Mouse (Mus musculus): ENCODE measurements at regions not wholly inside any gene's neighbourhood (a gene's known extent, or its start where the extent isn't known, plus 50 kb on each side); places are given as distances from the start of the nearest gene placed in this dataset.

- Histone ChIP-seq H3K27me3 (ENCODE audit: control insufficient read depth, insufficient read depth, low read length, poor library complexity, severe bottlenecking) (no peaks in the 10 kb centered on the region), H3K36me3 (ENCODE audit: control insufficient read depth, insufficient read depth, low read length, poor library complexity, severe bottlenecking) (no peaks in the 10 kb centered on the region)
- peak; percentile 21 for DNase-seq (ENCODE audit: low read depth, low spot score)
Measured at GRCm38 (mm10) chr17:4297156-4297535, 601.1 kb upstream of the Nox3 start.

GRCm38 (mm10) chr17:4301142-4301853 is 605.2 kb upstream of the Nox3 start:
- no peak for DNase-seq (ENCODE audit: low read depth, low spot score)
- Histone ChIP-seq H3K36me3 (ENCODE audit: control insufficient read depth, insufficient read depth, low read length, poor library complexity, severe bottlenecking) (no peaks in the 10 kb centered on the region), H3K27me3 (ENCODE audit: control insufficient read depth, insufficient read depth, low read length, poor library complexity, severe bottlenecking) (no peaks in the 10 kb centered on the region)

GRCm38 (mm10) chr17:4311785-4312379 is 615.8 kb upstream of the Nox3 start:
- no peaks in the 10 kb centered on the region for H3K36me3 ChIP-seq (ENCODE audit: control insufficient read depth, insufficient read depth, low read length, poor library complexity, severe bottlenecking)
- H3K27me3 ChIP-seq (ENCODE audit: control insufficient read depth, insufficient read depth, low read length, poor library complexity, severe bottlenecking), result no peaks in the 10 kb centered on the region
- DNase-seq (ENCODE audit: low read depth, low spot score), result no peak

GRCm38 (mm10) chr17:4319141-4319540 is 623.1 kb upstream of the Nox3 start:
- H3K27me3 ChIP-seq (ENCODE audit: control insufficient read depth, insufficient read depth, low read length, poor library complexity, severe bottlenecking), result no peaks in the 10 kb centered on the region

GRCm38 (mm10) chr17:4328810-4329209 is 632.7 kb upstream of the Nox3 start:
- H3K27me3 ChIP-seq (ENCODE audit: control insufficient read depth, insufficient read depth, low read length, poor library complexity, severe bottlenecking), result no peaks in the 10 kb centered on the region
- no peak for DNase-seq (ENCODE audit: low read depth, low spot score)
- H3K36me3 ChIP-seq (ENCODE audit: control insufficient read depth, insufficient read depth, low read length, poor library complexity, severe bottlenecking), result no peaks in the 10 kb centered on the region

More at GRCm38 (mm10) chr17:4319141-4319540, 623.1 kb upstream of the Nox3 start:
- H3K36me3 ChIP-seq (ENCODE audit: control insufficient read depth, insufficient read depth, low read length, poor library complexity, severe bottlenecking), result no peaks in the 10 kb centered on the region
- no peak for DNase-seq (ENCODE audit: low read depth, low spot score)

- Histone ChIP-seq H3K36me3 (ENCODE audit: control insufficient read depth, insufficient read depth, low read length, poor library complexity, severe bottlenecking) (no peaks in the 10 kb centered on the region), H3K27me3 (ENCODE audit: control insufficient read depth, insufficient read depth, low read length, poor library complexity, severe bottlenecking) (no peaks in the 10 kb centered on the region)
- DNase-seq (ENCODE audit: low read depth, low spot score), result no peak
Measured at GRCm38 (mm10) chr17:4331650-4332049, 635.6 kb upstream of the Nox3 start.

- DNase-seq (ENCODE audit: low read depth, low spot score), result no peak
Measured at GRCm38 (mm10) chr17:4333091-4333490, 637.0 kb upstream of the Nox3 start.

GRCm38 (mm10) chr17:4353018-4353417 is 641.1 kb upstream of the Arid1b start:
- no peak for DNase-seq (ENCODE audit: low read depth, low spot score)
- Histone ChIP-seq H3K27me3 (ENCODE audit: control insufficient read depth, insufficient read depth, low read length, poor library complexity, severe bottlenecking) (no peaks in the 10 kb centered on the region), H3K36me3 (ENCODE audit: control insufficient read depth, insufficient read depth, low read length, poor library complexity, severe bottlenecking) (no peaks in the 10 kb centered on the region)

More at GRCm38 (mm10) chr17:4333091-4333490, 637.0 kb upstream of the Nox3 start:
- Histone ChIP-seq H3K27me3 (ENCODE audit: control insufficient read depth, insufficient read depth, low read length, poor library complexity, severe bottlenecking) (no peaks in the 10 kb centered on the region), H3K36me3 (ENCODE audit: control insufficient read depth, insufficient read depth, low read length, poor library complexity, severe bottlenecking) (no peaks in the 10 kb centered on the region)

GRCm38 (mm10) chr17:4355506-4356218 is 638.5 kb upstream of the Arid1b start:
- Histone ChIP-seq H3K36me3 (ENCODE audit: control insufficient read depth, insufficient read depth, low read length, poor library complexity, severe bottlenecking) (no peaks in the 10 kb centered on the region), H3K27me3 (ENCODE audit: control insufficient read depth, insufficient read depth, low read length, poor library complexity, severe bottlenecking) (no peaks in the 10 kb centered on the region)
- no peak for DNase-seq (ENCODE audit: low read depth, low spot score)

GRCm38 (mm10) chr17:4360413-4361320 is 633.5 kb upstream of the Arid1b start:
- DNase-seq (ENCODE audit: low read depth, low spot score), result no peak
- no peaks in the 10 kb centered on the region for H3K36me3 ChIP-seq (ENCODE audit: control insufficient read depth, insufficient read depth, low read length, poor library complexity, severe bottlenecking)
- no peaks in the 10 kb centered on the region for H3K27me3 ChIP-seq (ENCODE audit: control insufficient read depth, insufficient read depth, low read length, poor library complexity, severe bottlenecking)

GRCm38 (mm10) chr17:4365811-4366210 is 628.3 kb upstream of the Arid1b start:
- no peaks in the 10 kb centered on the region for H3K27me3 ChIP-seq (ENCODE audit: control insufficient read depth, insufficient read depth, low read length, poor library complexity, severe bottlenecking)
- H3K36me3 ChIP-seq (ENCODE audit: control insufficient read depth, insufficient read depth, low read length, poor library complexity, severe bottlenecking), result no peaks in the 10 kb centered on the region
- DNase-seq (ENCODE audit: low read depth, low spot score), result no peak

GRCm38 (mm10) chr17:4380449-4380848 is 613.7 kb upstream of the Arid1b start:
- no peak for DNase-seq (ENCODE audit: low read depth, low spot score)
- Histone ChIP-seq H3K36me3 (ENCODE audit: control insufficient read depth, insufficient read depth, low read length, poor library complexity, severe bottlenecking) (no peaks in the 10 kb centered on the region), H3K27me3 (ENCODE audit: control insufficient read depth, insufficient read depth, low read length, poor library complexity, severe bottlenecking) (no peaks in the 10 kb centered on the region)

- Histone ChIP-seq H3K36me3 (ENCODE audit: control insufficient read depth, insufficient read depth, low read length, poor library complexity, severe bottlenecking) (no peaks in the 10 kb centered on the region), H3K27me3 (ENCODE audit: control insufficient read depth, insufficient read depth, low read length, poor library complexity, severe bottlenecking) (no peaks in the 10 kb centered on the region)
- DNase-seq (ENCODE audit: low read depth, low spot score), result no peak
Measured at GRCm38 (mm10) chr17:4380873-4381272, 613.3 kb upstream of the Arid1b start.

- no peaks in the 10 kb centered on the region for H3K36me3 ChIP-seq (ENCODE audit: control insufficient read depth, insufficient read depth, low read length, poor library complexity, severe bottlenecking)
- no peaks in the 10 kb centered on the region for H3K27me3 ChIP-seq (ENCODE audit: control insufficient read depth, insufficient read depth, low read length, poor library complexity, severe bottlenecking)
- DNase-seq (ENCODE audit: low read depth, low spot score), result no peak
Measured at GRCm38 (mm10) chr17:4381896-4382685, 612.0 kb upstream of the Arid1b start.
